Mouse (Mus musculus) heart, postnatal 4 days (tissue): ENCODE data around the gene Amz1. TPM values are rescaled to one million over a fixed set of nuclear protein-coding genes. Genes with fewer than 3 reads are reported as not detected.

ENCODE experiments used
- DNase-seq: peaks from one replicate; pipeline ENCODE4 v3.0.0; 2021
- total RNA-seq, 2 experiments: library from RNA; stranded (reverse); gene quantifications; 2 replicates each; pipeline ENCODE4 v1.2.3; 2021

Amz1 gene
- total RNA-seq, 2 experiments from 2014 or later: 0.93 to 1.5 TPM

DNA sequence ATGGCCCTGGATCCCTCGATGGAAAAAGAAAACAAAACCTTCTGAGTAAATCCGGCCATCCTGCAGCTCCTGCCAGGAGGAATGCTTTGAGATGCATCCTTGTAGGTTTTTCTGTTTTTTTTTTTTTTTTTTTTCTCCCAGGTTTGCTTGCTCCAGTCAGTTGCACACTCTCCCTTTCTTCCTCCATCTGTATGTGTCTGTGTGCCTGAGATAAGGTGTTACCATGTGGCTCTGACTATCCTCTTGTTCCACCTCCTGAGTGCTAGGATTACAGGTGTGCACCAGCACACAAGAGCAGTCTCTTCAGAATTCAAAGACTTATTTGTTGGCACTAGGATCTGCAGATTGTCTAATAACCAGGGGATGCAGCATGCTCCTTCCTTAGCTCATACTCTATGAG, 83.0 kb downstream of the Amz1 start:
- no peak for DNase-seq

Other genes with a start within 250 kb of the Amz1 start
- 1 to 10 TPM; 6.3 to 7.0 TPM for gene Chst12, start 218.6 kb upstream of the Amz1 start, total RNA-seq
- gene Grifin, start 159.1 kb upstream of the Amz1 start, total RNA-seq: not detected
- gene Lfng, start 116.8 kb upstream of the Amz1 start, total RNA-seq: 10 to 100 TPM; 11.6 to 12.1 TPM
- gene Ttyh3, start 75.1 kb upstream of the Amz1 start, total RNA-seq: 10 to 100 TPM; 83.0 to 90.4 TPM
- gene Iqce, start 21.7 kb upstream of the Amz1 start, total RNA-seq: 10 to 100 TPM; 11.3 to 12.8 TPM
- 1 to 10 TPM; 8.3 to 9.0 TPM for gene Brat1, start 19.1 kb upstream of the Amz1 start, total RNA-seq
- 10 to 100 TPM; 85.9 to 86.8 TPM for gene Gna12, start 106.3 kb downstream of the Amz1 start, total RNA-seq